Comparison of ENCODE assay signal across 7 mouse cellular contexts in the genomic region with DNA sequence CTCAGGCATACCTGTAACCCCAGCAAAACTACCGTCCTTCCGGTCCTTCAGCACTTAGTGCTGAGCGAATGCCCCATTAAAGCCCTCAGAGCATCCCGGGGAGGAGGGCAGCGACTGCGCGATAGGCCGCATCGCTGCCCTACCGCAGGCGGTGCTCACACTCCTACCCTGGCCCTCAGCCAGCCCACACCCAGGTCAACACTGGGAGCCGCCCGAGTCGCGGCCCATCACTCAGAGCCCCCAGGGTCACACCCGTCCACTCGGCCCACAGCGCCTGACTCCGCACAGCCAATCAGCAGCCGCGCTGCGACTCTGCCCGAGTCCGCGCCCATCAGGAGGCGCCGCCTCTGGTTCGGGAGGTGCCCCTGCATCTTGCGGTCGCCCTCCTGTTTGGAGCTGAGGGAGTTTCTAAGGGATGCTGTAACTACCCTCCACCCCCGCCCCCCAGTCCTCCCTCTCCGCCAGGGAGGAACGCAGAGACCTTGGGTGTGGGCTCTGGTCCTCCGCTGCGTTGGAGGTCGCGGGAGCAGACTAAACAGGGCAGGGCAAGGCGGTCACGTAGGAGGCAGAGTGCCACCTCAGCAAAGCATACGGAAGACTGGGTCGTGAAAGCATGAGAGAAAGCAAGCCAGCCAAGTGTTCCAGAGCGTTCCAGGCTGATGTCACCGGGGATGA. TPM values are rescaled to one million over a fixed set of nuclear protein-coding genes. Genes with fewer than 3 reads are reported as not detected.
DNase-seq lines count a peak whose midpoint lies in the region; ATAC-seq and TF ChIP-seq lines count a peak whose summit lies in the region.

No protein-coding gene starts in this region.

- no peaks in the 10 kb centered on the region for H3K36me3 ChIP-seq in embryonic facial prominence, embryonic 12.5 days
- H3K36me3 ChIP-seq in kidney, adult 2 months (ENCODE audit: control insufficient read depth, insufficient read depth, low read length): no peaks in the 10 kb centered on the region
- no peaks in the 10 kb centered on the region for H3K36me3 ChIP-seq in limb, embryonic 12.5 days
- H3K36me3 ChIP-seq in midbrain, embryonic 14.5 days (ENCODE audit: control insufficient read depth, insufficient read depth, low read length): no peaks in the 10 kb centered on the region
- no peaks in the 10 kb centered on the region for H3K36me3 ChIP-seq in spleen, adult 2 months (ENCODE audit: control insufficient read depth, insufficient read depth, low read length)

- peaks cover 5% of the 10 kb centered on the region for H3K4me1 ChIP-seq in embryonic facial prominence, embryonic 12.5 days
- no peaks in the 10 kb centered on the region for H3K4me1 ChIP-seq in kidney, adult 2 months (ENCODE audit: control insufficient read depth, insufficient read depth, low read length)
- H3K4me1 ChIP-seq in limb, embryonic 12.5 days (replicated peaks): peaks cover 20% of the 10 kb centered on the region
- H3K4me1 ChIP-seq in midbrain, embryonic 14.5 days (ENCODE audit: control insufficient read depth, insufficient read depth, low read length): peaks cover 7% of the 10 kb centered on the region; the same call in 1 of the 2 replicates
- H3K4me1 ChIP-seq in spleen, adult 2 months (ENCODE audit: control insufficient read depth, insufficient read depth, insufficient read length): peaks cover 16% of the 10 kb centered on the region

- peak overlapping the region; percentile 80 for H3K4me2 ChIP-seq in embryonic facial prominence, embryonic 12.5 days (replicated peaks)
- peak overlapping the region; percentile 71 for H3K4me2 ChIP-seq in limb, embryonic 12.5 days
- H3K4me2 ChIP-seq in midbrain, embryonic 14.5 days (ENCODE audit: low read length): peak overlapping the region; percentile 87

- ATAC-seq in embryonic facial prominence, embryonic 12.5 days (ENCODE audit: insufficient number of reproducible peaks, insufficient read depth, low FRiP score, low TSS enrichment): peak; percentile 97
- peak; percentile 99 for ATAC-seq in limb, embryonic 12.5 days (ENCODE audit: insufficient number of reproducible peaks, insufficient read depth, low FRiP score, low TSS enrichment, low read depth)
- peak; percentile 96 for ATAC-seq in midbrain, embryonic 14.5 days (ENCODE audit: low FRiP score, low TSS enrichment)

- no peak for TF ChIP-seq POLR2A in kidney, adult 2 months (IDR thresholded peaks at IDR 0.05; ENCODE audit: low read depth, low read length)
- peak; percentile 55; the same call in 1 of the 2 replicates for TF ChIP-seq POLR2A in spleen, adult 2 months (IDR thresholded peaks at IDR 0.05; ENCODE audit: low read depth, low read length)

- H3K9ac ChIP-seq in embryonic facial prominence, embryonic 12.5 days: peak overlapping the region; percentile 72
- H3K9ac ChIP-seq in limb, embryonic 12.5 days (replicated peaks): peak overlapping the region; percentile 67
- peak overlapping the region; percentile 69 for H3K9ac ChIP-seq in midbrain, embryonic 14.5 days (replicated peaks; ENCODE audit: low read length)

- DNase-seq in adrenal gland, postnatal 25 days: peak; percentile 90
- DNase-seq in heart, adult 18-20 months: peak; percentile 87 to 93
- DNase-seq in kidney, adult 2 months: peak; percentile 88
- peak; percentile 90 for DNase-seq in midbrain, embryonic 14.5 days
- DNase-seq in spleen, adult 2 months (ENCODE audit: low read depth in 1 of 2, low spot score in 2 of 2): peak; percentile 58 to 78

- H3K9me3 ChIP-seq in embryonic facial prominence, embryonic 12.5 days: no peaks in the 10 kb centered on the region
- no peaks in the 10 kb centered on the region for H3K9me3 ChIP-seq in limb, embryonic 12.5 days
- H3K9me3 ChIP-seq in midbrain, embryonic 14.5 days (ENCODE audit: control insufficient read depth, low read length): no peaks in the 10 kb centered on the region

- H3K4me3 ChIP-seq in embryonic facial prominence, embryonic 12.5 days: peak overlapping the region; percentile 54
- peak overlapping the region; percentile 74 for H3K4me3 ChIP-seq in kidney, adult 2 months (ENCODE audit: insufficient read depth, low read depth, low read length)
- H3K4me3 ChIP-seq in limb, embryonic 12.5 days (replicated peaks): peak overlapping the region; percentile 56
- peak overlapping the region; percentile 61 for H3K4me3 ChIP-seq in midbrain, embryonic 14.5 days (replicated peaks; ENCODE audit: low read depth, low read length)
- H3K4me3 ChIP-seq in spleen, adult 2 months (ENCODE audit: extremely low read depth, insufficient read depth, insufficient read length): peak overlapping the region; percentile 68

- WGBS in embryonic facial prominence, embryonic 12.5 days: under 1% methylated on average over 43 of the region's 43 CpGs
- WGBS in kidney, adult 2 months: under 1% methylated on average over 43 of the region's 43 CpGs
- WGBS in limb, embryonic 12.5 days: under 1% methylated on average over 43 of the region's 43 CpGs
- under 1% methylated on average over 43 of the region's 43 CpGs for WGBS in midbrain, embryonic 14.5 days
- under 1% methylated on average over 43 of the region's 43 CpGs for WGBS in spleen, adult 2 months

- peak overlapping the region; percentile 95 for H3K27ac ChIP-seq in embryonic facial prominence, embryonic 12.5 days
- H3K27ac ChIP-seq in kidney, adult 2 months (ENCODE audit: insufficient read depth, low read depth, low read length): peak overlapping the region; percentile 75; the same call in 1 of the 2 replicates
- H3K27ac ChIP-seq in limb, embryonic 12.5 days: peak overlapping the region; percentile 97
- H3K27ac ChIP-seq in midbrain, embryonic 14.5 days (replicated peaks; ENCODE audit: low read depth, low read length): peak overlapping the region; percentile 86
- H3K27ac ChIP-seq in spleen, adult 2 months (ENCODE audit: insufficient read depth, low read length): peak overlapping the region; percentile 79

- no peaks in the 10 kb centered on the region for H3K27me3 ChIP-seq in embryonic facial prominence, embryonic 12.5 days
- H3K27me3 ChIP-seq in kidney, adult 2 months (replicated peaks; ENCODE audit: control insufficient read depth, insufficient read depth, low read length): no peaks in the 10 kb centered on the region
- no peaks in the 10 kb centered on the region for H3K27me3 ChIP-seq in limb, embryonic 12.5 days
- H3K27me3 ChIP-seq in midbrain, embryonic 14.5 days (ENCODE audit: control insufficient read depth, insufficient read depth, low read length): no peaks in the 10 kb centered on the region
- no peaks in the 10 kb centered on the region for H3K27me3 ChIP-seq in spleen, adult 2 months (ENCODE audit: control insufficient read depth, insufficient read depth, low read length)

- no peak for TF ChIP-seq CTCF in kidney, adult 2 months (conservative IDR thresholded peaks at IDR 0.05; ENCODE audit: insufficient read depth, insufficient read length, low read depth, low read length)
- TF ChIP-seq CTCF in spleen, adult 2 months (IDR thresholded peaks at IDR 0.05; ENCODE audit: extremely low read depth, insufficient read depth, insufficient read length, insufficient replicate concordance): 0 out of 2 replicates have a peak, but pooled peaks have one; percentile 4

RNA-seq across cellular contexts. Expression of a gene that starts 26.5 kb away (rescaled TPM):
- total RNA-seq in adrenal gland, postnatal 25 days (2021): 749 and 764 TPM in 2 replicates
- polyA plus RNA-seq in embryonic facial prominence, embryonic 12.5 days (2016; fragmentation: Nextera tagmentation; extraction: Ambion mirVana): 294 and 311 TPM in 2 replicates
- 1 to 10 TPM; 9.1 to 9.4 TPM for total RNA-seq in heart, adult 18-20 months (2021)
- polyA plus RNA-seq in kidney, adult 2 months (2012; rRNA removed): 61.3 and 63.9 TPM in 2 replicates
- 304 and 317 TPM in 2 replicates for polyA plus RNA-seq in limb, embryonic 12.5 days (2016; fragmentation: Nextera tagmentation; extraction: Ambion mirVana)
- polyA plus RNA-seq in midbrain, embryonic 14.5 days (2014; fragmentation: Nextera tagmentation; extraction: Ambion mirVana): 194 and 281 TPM in 2 replicates
- polyA plus RNA-seq in spleen, adult 2 months (2012; rRNA removed): 30.1 and 39.6 TPM in 2 replicates

Comparison
In these comparisons a context has a peak if more than half of its experiments do, and no peak if none do; other contexts are left out.
1. Peak in every context shown above with its lines: DNase-seq, ATAC-seq, H3K4me3 ChIP-seq and H3K27ac ChIP-seq.